Mouse (Mus musculus) adrenal gland (tissue): ENCODE results near the gene Tbc1d2.
"Not testable (repeated sequence)": the region's sequence is repeated elsewhere in the genome, so short reads cannot be mapped to it uniquely, and the experiment has no call there.

ENCODE experiments used
- intact Hi-C: fragments of 180-260 bp; cut with DNase I; formaldehyde crosslinking; loops from one replicate; pipeline ENCODE4 v1.15.1; 2025

Tbc1d2 gene

DNA sequence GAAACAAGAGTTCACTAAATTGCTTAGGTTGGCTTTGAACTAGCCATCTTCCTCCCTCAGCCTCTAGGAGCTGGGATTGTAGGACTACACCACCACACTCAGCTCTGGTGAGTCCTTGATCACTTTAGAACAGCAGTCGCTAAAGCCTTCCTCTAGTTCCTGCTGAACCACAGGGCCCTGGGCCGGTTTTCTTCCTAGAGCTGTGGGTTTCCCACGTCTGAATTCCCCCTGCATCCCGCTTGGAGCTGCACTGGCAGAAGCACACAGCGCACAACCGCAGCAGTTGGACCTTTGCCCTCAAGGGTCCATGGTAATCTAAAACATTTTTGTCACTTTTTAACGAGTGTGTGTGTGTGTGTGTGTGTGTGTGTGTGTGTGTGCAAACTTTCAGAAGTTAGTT lies 47.3 kb downstream of the Tbc1d2 start:
- intact Hi-C loops = loop anchor here (10.0 kb wide), 1 partner anchor 98 kb away; no protein-coding TSS in a partner anchor

DNA sequence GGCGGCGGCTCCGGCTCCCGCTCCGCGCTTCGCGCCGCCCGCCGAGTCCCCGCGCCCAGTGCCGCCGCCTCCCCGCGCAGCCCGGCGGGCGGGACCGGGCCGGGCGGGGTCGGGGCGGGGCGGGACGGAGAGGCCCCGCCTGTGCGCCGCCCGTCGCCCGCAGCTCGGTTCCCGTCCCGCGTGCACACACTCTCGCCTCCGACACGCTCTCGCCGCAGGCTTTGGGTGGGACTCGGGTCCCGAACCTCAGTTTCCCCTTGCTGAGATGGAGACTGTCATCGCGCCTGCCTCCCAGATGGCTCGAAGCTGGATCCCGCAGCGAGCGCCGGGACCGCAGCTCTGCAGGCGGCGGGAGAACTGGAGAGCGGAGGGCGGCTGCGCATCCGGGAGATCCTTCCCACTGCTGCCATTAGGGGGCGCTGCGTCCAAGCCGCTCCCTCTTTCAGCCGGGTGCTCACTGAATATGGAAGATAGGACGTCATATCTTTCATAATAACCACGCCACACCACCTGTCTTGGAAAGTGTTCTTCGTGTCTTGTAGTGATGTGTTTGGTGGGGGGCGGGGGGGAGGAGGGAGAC lies 48.1 kb downstream of the Tbc1d2 start, which contains the start of gene Coro2a:
Gene Coro2a (minus strand): TSS at position 359 of the 580 bp plus-strand sequence.
- intact Hi-C loops = loop anchor here (10.0 kb wide), 1 partner anchor 97 kb away; no protein-coding TSS in a partner anchor

DNA sequence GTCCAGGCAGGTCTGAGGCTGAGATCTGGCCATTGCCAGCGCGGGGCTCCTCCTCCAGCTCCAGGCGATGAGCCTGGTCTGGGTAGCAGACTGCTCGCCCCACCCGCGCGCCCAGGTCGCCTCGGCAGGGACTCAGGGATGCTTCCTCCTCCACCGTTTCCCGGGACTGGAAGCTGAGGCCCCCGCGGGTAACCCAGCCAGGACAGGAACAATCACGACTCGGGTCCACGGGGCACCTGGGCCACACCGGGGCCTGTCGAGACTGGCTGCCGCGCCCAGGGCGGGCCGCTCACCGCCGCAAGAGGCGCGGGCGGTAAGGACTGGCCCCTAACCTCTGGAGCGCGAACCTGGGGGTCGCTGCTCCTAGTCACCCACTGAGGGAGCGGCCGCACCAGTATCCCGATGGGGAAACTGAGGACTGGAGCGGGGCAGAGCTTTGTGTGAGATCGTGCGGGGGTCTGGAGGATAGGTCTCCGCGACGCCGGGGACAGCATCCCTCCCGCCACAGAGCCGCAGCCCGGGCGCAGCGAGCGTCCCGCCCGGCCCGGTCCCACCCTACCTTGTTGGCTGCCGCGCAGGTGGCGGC lies 48.7 kb downstream of the Tbc1d2 start:
- intact Hi-C loops = loop anchor here (10.0 kb wide), 1 partner anchor 97 kb away; no protein-coding TSS in a partner anchor

DNA sequence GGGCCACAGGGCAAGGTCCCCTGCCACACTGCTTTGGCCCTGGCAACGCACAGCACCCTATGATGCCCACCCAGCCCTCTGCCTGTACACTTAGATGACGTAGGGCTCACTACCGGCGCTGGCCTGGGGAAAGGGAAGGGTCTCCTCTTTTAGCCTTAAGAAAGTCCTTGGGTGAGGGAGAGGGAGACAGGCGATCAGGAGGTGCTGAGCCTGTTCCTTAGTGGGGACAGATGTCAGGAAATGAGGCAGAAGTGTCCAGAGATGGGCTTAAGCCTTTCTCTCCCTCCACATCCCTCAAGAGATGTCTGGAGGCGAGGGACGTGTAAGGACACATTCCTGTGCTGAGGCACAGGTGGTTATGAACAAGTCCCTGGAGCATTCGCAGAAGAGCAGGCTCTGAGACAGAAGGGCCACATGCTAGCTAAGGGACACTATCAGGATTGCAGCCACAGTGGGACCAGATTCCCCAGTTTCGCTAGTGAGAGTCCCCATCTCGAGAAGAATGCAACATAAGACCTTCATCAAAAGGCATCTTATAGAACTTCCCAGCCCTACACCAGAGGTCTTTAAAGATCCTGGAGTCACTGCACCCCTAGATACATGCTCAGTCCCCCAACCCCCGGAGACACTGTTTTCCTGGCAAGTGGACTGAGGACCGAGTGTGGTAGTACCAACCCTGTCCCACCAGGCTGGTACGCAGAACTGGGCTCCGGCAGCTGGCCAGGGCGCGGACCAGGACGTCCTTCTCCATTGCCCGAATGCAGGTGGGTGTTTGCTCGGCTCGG lies 49.3 kb downstream of the Tbc1d2 start:
- intact Hi-C loops = loop anchor here (10.0 kb wide), 1 partner anchor 96 kb away; no protein-coding TSS in a partner anchor

DNA sequence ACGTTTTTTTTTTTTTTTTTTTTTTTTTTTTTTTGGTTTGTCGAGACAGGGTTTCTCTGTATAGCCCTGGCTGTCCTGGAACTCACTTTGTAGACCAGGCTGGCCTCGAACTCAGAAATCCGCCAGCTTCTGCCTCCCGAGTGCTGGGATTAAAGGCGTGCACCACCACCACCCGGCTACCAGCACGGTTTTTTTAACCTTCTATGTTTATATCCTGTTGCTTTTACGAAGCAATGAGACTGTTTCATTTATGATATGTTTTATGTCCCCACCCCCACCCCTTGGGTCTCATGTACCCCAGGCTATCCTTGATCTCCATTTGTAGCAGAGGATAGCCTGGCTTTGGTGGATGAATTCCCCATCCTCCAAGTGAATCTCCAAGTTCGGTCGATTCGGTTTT lies 50.4 kb downstream of the Tbc1d2 start:
- intact Hi-C loops = loop anchor here (10.0 kb wide), 1 partner anchor 95 kb away; no protein-coding TSS in a partner anchor

DNA sequence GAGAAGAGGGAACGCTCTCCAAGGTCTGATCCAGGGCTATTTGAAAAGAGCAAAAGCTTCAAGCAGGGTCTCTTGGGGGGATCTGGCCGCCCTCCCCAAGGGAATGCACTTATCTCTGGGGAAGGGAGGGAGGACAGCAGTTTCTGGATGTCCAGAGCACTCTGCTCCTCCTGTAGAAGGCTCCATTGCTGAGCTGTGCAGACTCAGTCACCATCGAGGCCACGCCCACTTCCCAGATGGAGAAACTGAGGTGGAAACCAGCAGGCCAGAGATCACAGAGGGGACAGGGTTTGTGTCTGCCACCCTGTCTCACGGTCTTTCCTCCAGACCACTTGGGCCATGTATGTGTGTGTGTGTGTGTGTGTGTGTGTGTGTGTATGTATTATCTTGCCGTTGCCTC lies 51.0 kb downstream of the Tbc1d2 start:
- intact Hi-C loops = no loop called here

DNA sequence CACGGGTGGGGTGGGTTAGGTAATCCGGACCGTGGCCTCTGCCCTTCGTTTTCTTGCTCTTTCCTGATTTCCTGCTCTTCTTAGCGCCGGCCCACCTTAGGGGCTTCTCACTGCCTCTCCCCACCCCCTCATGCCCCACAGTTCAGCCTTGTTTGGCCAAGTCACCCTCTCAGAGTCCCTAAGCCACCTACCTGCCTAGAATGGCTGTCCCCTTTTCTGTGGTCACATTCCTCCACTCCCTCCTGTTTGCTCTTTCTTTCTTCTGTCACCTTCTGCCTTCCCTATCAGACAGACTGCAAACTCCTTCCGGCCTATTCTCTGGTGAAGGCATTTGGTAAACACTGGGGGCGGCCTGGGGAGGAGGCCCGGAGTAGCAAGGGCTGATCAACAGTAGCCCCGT lies 51.9 kb downstream of the Tbc1d2 start:
- intact Hi-C loops = no loop called here

DNA sequence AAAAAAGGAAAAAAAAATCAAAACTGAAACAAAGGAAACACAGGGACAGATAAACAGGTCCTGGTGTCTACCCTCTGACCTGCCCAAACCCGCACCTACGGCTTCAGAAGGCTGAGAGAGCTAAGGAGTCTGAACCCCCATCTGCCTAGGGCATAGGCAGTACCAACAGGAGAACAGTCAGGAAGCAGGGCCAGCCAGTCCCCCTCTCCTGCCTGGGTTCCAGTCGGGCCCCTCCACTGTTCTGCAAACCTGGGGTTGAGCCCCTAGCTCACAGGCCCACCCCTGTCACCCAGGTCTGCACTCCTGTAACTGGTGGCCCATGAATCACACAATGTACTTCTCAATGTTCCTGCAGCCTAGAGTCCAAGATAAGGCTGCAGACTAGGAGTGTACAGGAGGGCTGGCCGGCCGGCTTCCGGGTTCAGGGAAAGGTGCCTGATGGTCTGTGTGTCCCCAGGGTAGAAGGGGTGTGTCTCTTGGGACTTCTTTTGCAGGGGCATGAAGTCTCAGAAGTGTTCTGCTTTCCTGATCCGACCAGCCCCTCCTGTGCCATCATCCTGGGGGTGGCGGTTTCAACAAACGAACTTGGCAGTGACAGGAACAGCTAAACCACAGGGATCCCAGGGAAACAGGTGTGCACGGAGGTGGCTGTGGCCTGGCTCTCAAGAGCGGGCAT lies 52.6 kb downstream of the Tbc1d2 start:
- intact Hi-C loops = no loop called here

DNA sequence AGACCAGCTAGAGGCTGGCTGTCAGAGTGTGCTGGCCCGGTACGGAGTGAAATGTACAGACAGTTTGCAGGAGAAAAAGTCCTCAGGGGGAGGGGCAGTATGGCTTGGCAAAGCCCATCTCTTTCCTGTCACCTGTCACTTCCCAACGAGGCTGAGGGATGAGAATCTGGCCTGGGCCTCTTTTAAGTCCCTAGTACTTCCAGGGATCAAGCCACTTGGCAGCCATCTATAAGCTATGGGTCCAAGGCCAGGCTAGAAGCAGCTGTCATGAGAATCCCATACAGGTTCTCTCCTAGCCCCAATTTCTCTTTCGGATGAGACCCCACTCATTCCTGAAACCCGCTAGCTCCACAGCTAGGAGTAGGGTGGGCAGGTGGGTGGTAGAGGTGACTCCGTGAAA lies 53.6 kb downstream of the Tbc1d2 start:
- intact Hi-C loops = no loop called here

DNA sequence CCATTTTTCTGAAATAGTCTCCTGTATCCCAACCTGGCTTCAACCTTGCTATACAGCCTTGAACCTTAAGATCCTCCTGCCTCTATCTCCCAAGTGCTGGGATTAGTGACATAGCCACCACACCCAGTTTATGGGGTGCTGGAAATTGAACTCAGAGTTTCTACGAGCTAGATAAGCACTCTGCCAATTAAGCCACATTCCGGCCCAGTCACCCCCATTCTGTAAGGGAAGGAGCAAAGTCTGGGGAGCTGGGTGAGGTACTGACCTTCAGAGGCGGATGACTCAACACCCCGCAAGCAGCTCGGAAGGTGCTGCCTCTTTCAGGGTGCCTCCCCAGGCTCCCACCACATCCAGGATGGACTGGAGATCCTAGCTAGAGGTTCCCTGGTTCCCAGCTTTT lies 55.9 kb downstream of the Tbc1d2 start:
- intact Hi-C loops = no loop called here

DNA sequence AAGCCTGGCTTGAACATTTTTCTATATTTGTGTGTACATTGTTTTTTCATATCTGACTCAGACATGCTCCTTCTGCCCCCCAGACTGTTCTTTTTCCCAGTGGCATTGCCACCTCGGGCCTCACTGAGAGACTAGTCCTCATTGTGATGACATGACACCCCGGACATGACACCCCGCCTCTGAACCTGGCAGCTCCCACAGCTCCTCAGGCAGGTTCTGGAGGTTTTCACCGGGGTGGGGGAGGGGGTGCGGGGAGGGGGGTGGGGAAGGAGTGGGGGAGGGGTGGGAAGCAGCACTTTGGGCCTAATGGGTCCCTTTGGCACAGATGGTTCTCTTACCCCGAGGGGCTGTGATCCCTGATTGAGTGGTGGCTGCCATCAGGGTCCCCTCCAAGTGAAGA lies 56.5 kb downstream of the Tbc1d2 start:
- intact Hi-C loops = no loop called here

DNA sequence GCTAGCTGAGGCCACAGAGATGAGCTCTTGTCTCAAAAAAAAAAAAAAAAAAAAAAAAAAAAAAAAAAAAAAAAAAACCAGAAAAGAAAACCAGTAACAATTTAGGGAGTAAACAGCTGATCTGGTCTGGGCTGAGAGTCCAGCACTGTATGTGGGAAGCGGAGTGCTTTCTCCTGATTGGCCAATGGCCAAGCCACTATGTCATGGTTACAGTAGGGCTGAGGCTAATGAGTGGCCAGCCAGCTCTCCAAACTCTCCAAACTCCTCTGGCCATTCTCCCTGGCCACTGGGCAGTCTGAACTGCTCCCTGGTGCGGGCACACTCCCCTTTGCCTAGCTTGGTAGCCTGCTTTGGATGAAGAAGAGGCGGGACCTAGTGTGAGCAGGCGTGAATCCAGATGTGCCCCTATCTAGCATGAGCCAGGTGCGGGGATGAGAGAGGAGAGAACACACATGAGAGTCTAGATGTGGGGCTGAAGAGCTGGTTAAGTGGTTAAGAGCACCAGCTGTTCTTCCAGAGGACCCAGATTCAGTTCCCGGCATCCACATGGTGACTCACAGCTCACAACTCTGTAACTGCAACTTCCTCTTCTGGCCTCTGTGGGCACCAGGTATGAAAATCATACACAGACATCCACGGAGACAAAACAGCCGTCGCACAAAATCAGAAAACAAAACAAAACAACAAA lies 58.0 kb downstream of the Tbc1d2 start:
- intact Hi-C loops = no loop called here

DNA sequence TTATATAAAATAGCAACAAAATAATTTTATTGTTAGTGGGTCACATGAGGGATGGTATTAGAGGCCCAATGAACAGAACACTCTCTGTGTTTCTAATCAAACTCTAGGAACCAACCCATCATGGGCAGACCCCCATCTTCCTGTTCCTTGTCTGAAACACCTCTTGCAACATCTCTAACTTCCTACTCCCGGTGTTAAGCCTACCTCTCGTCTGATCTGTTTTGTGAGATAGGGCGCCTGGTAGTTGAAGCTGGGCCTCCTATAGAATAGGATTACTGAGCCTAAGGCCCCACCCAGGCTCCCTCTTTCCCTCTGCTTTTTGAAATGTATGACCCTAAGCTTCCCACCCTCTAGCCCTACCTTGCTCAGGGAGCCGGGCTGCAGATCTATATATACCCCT lies 59.2 kb downstream of the Tbc1d2 start:
- intact Hi-C loops = no loop called here

DNA sequence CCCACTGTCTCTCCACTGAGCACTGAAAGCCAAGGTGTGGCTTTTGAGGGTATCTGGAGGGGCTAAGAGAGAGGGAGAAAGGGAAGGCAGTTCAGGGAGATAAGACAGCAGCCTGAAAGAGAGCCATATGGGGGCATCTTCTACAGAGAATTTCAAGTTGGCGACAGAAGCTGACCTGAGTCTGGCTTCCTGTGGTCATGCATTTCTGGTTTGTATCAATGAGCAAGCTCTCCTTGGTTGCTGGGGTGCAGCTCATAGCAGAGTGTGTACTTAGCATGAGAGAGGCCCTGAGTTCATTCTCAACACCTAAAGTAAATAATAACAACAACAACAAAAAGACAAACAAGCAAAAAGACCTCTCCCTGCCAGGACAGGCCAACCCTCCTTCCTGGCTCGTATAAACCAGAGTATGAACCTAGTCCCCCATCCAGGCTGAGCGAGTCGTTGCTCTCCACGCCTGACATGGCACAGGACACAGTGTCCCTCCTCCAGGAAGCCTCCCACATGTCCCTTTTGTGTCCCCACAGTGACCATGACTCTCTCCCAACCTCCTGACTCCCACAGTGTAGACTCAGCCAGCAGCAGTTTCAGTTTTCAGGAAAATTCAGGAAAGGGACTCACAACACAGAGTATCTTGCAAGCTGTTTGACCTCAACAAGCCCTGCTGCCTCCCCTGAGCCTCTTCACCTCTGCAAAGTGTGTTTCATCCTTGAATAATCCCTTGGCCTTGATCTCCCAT lies 59.9 kb downstream of the Tbc1d2 start:
- intact Hi-C loops = no loop called here

DNA sequence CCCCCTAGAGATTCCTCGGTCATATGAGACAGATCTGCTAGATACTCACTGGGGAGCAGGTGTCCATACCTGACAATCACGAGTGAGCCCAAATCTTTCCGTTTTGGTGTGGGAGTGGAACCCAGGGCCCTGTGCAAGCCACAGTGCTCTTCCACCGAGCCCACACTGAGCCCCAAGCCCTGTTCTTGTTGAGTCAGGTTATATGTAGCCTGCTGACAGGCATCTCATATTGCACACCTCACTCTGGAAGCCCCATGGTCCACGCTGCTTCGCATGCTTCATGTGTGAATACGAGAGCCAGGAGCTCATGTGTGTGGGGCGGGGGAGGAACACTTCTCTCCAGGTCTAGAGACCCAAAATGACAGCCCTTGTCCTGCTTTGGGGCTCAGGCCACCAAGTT lies 60.9 kb downstream of the Tbc1d2 start:
- intact Hi-C loops = no loop called here

DNA sequence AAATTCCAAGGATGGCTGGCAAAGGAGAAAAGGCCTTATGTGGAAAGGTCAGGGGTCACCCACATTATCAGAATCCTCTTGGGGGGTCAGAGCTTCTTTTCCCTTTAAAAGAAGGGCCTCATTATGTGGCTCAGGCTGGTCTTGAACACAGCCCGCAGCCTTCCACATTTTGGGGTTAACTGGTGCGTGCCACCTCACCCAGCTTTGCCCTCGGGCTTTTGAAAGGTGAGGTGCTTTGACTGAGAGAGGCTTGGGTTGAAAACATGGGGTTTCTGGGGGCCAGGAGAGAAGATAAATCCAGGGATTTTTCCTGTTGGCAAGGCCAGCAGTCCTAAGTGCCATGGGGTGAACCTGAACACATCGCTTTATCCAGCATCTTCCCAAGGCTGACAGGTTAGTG lies 63.5 kb downstream of the Tbc1d2 start:
- intact Hi-C loops = no loop called here

DNA sequence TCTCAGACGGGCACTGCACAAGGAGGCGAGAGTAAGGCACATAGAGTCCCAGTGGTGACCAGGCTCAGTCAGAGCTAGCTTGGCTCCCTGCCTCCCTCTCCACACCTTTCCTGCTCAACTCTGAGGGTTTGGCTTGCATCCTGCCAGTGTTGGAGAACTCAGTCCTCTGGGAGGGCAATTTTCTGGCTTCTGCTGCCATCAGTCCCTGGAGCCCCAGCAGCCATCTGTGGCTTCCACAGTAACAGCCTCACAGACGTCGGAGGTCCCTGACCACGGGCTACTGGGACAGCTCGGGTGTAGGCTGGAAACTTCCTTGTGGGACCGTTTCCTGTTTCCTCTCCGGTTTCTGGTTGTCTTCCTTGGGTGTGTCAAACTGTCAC lies 64.2 kb downstream of the Tbc1d2 start:
- intact Hi-C loops = loop anchor here (1.0 kb wide), 1 partner anchor 12 kb away; no protein-coding TSS in a partner anchor

DNA sequence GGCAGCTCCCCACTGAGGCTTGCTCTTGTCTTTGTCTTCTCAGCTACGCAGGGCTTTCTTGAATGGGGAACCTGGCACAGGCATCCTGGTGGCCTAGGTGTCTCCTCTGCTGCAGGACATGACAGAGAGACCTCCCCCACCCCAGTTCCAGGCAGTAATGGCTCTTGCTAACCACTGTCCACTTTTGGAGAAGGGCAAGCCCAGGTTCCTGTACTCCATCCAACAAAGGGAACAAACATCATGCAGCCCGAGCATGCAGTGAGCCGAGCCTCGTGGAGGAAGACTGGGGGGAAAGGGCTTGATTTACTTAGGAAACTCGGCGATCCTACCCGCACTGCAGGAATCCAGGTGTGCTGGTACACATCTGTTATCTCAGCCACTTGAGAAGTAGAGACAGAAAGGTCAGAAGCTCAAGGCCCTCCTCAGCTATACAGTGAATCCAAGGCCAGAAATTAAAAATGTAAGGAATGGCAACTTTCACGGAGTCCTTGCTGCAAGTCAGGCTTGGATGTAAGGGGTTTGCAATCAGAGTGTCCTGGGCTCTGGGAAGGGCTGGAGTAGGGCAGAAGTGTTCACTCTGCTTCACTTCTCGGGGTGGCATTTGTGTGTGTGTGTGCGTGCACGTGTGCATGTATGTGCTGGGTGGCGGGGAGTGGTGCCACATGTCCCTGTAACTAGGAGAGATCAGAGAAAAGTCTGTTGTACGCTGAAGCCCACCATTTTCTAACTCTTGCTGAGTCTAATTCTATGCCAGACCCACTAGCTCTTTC lies 64.8 kb downstream of the Tbc1d2 start:
- intact Hi-C loops = loop anchor here (1.0 kb wide), 1 partner anchor 11 kb away; no protein-coding TSS in a partner anchor

DNA sequence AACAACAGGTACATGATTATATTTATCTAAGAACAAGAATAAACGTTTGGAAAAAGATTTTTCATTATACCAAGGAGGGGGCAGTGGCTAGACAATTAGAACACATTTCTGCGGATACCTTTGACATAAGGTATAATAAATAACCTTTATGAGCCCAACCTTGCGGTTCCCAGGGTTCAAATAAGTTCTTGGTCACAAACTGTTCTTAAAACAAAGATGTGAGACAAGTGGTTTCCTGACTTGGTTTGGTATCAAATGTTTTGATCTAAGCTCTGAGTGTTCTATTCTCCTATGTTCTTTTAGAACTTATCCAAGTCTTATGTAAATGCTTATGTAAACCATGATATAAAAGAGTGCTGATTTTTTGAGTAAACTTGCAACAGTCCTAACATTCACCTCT lies 65.5 kb downstream of the Tbc1d2 start:
- intact Hi-C loops = not testable (repeated sequence)

DNA sequence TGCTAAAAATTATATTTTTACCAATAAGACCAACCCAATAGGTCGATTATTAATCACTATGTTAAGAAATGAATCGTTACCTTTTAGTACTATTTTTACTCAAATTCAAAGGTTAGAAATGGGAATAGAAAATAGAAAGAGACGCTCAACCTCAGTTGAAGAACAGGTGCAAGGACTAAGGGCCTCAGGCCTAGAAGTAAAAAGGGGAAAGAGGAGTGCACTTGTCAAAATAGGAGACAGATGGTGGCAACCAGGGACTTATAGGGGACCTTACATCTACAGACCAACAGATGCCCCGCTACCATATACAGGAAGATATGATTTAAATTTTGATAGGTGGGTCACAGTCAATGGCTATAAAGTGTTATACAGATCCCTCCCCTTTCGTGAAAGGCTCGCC lies 65.9 kb downstream of the Tbc1d2 start:
- intact Hi-C loops = not testable (repeated sequence)
